Mouse (Mus musculus) midbrain, embryonic 15.5 days (tissue): ENCODE results near the gene Ccar1. TPM values are rescaled to one million over a fixed set of nuclear protein-coding genes. Genes with fewer than 3 reads are reported as not detected.

Experiments used
- ATAC-seq: fragments of 200-750 bp; cut with Nextera tagmentation; replicated peaks from 2 replicates; pipeline ENCODE4 v1.8.0; 2017; ENCODE audit warnings: moderate TSS enrichment
- H3K27ac ChIP-seq: fragments of 300-500 bp; sonication (generic); 2 replicates; pipeline ENCODE4 v1.5.1; 2015; ENCODE audit warnings: mild to moderate bottlenecking, inconsistent platforms
- H3K27me3 ChIP-seq: fragments of 300-500 bp; sonication (generic); replicated peaks from 2 replicates; pipeline ENCODE4 v1.6.1; 2015; ENCODE audit warnings: inconsistent platforms
- H3K36me3 ChIP-seq: fragments of 300-500 bp; sonication (generic); replicated peaks from 2 replicates; pipeline ENCODE4 v1.6.1; 2015; ENCODE audit warnings: inconsistent platforms
- H3K4me1 ChIP-seq: fragments of 300-500 bp; sonication (generic); 2 replicates; pipeline ENCODE4 v1.6.1; 2015; ENCODE audit warnings: inconsistent platforms
- H3K4me2 ChIP-seq: fragments of 300-500 bp; sonication (generic); 2 replicates; pipeline ENCODE4 v1.6.1; 2015; ENCODE audit warnings: inconsistent platforms, mild to moderate bottlenecking, moderate library complexity
- H3K4me3 ChIP-seq: fragments of 300-500 bp; sonication (generic); 2 replicates; pipeline ENCODE4 v1.5.1; 2015; ENCODE audit warnings: mild to moderate bottlenecking, inconsistent platforms
- H3K9ac ChIP-seq: fragments of 300-500 bp; sonication (generic); 2 replicates; pipeline ENCODE4 v1.6.1; 2015; ENCODE audit warnings: mild to moderate bottlenecking, inconsistent platforms
- H3K9me3 ChIP-seq: fragments of 300-500 bp; sonication (generic); 2 replicates; pipeline ENCODE4 v1.6.1; 2016; ENCODE audit warnings: inconsistent platforms
- WGBS: fragments of 180-500 bp; shearing (Covaris S2); methylation state at CpG from one replicate; pipeline ENCODE4 v1.1.7; 2015; ENCODE audit warnings: mixed read lengths; 5-methylcytosine and 5-hydroxymethylcytosine counted together
- polyA plus RNA-seq: library from polyadenylated mRNA; unstranded; fragments of >200 nt; fragmentation: Nextera tagmentation; extraction: Ambion mirVana; gene quantifications from 2 replicates; pipeline ENCODE4 v1.2.1, GENCODE M21; 2015

Ccar1 gene
- polyA plus RNA-seq, result 103 and 113 TPM in 2 replicates

GRCm38 (mm10) chr10:62792177-62793090 lies at the start of gene Ccar1:
TSS of gene Ccar1 (minus strand) at chr10:62792286.
- H3K27me3 ChIP-seq, result no peaks in the 10 kb centered on the region
- peak; percentile 99 for ATAC-seq
- H3K4me1 ChIP-seq, result peaks cover 27% of the 10 kb centered on the region
- H3K36me3 ChIP-seq, result peaks cover 26% of the 10 kb centered on the region
- peak within 1 kb of the TSS; percentile 92 for H3K27ac ChIP-seq
- no peaks in the 10 kb centered on the region for H3K9me3 ChIP-seq
- peak within 1 kb of the TSS; percentile 96 for H3K9ac ChIP-seq
- 3% methylated on average over 54 of the region's 55 CpGs for WGBS
- H3K4me3 ChIP-seq, result peak within 1 kb of the TSS; percentile 98
- H3K4me2 ChIP-seq, result peak within 1 kb of the TSS; percentile 63

- 92% methylated on average over 7 of the region's 7 CpGs for WGBS
- H3K27me3 ChIP-seq, result no peaks in the 10 kb centered on the region
- peaks cover 16% of the 10 kb centered on the region for H3K36me3 ChIP-seq
- no peak for ATAC-seq
- no peak overlapping the region for H3K9ac ChIP-seq
- no peaks in the 10 kb centered on the region for H3K9me3 ChIP-seq
- no peak overlapping the region for H3K4me2 ChIP-seq
- no peak overlapping the region for H3K27ac ChIP-seq
- no peaks in the 10 kb centered on the region for H3K4me1 ChIP-seq
- H3K4me3 ChIP-seq, result no peak overlapping the region
These were observed 48.6 kb upstream of the Ccar1 start for GRCm38 (mm10) chr10:62840687-62841086.

GRCm38 (mm10) chr10:62837987-62838386 lies 45.9 kb upstream of the Ccar1 start:
- H3K4me3 ChIP-seq, result no peak overlapping the region
- H3K36me3 ChIP-seq, result peaks cover 16% of the 10 kb centered on the region
- no peak for ATAC-seq
- no peak overlapping the region for H3K27ac ChIP-seq
- H3K4me2 ChIP-seq, result no peak overlapping the region
- WGBS, result 95% methylated on average over 5 of the region's 5 CpGs
- H3K4me1 ChIP-seq, result no peaks in the 10 kb centered on the region
- no peaks in the 10 kb centered on the region for H3K27me3 ChIP-seq
- no peaks in the 10 kb centered on the region for H3K9me3 ChIP-seq
- no peak overlapping the region for H3K9ac ChIP-seq

GRCm38 (mm10) chr10:62832783-62833182 lies 40.7 kb upstream of the Ccar1 start:
- Histone ChIP-seq H3K36me3 (peaks cover 7% of the 10 kb centered on the region), H3K4me2 (no peak overlapping the region), H3K9ac (no peak overlapping the region), H3K27ac (no peak overlapping the region), H3K27me3 (no peaks in the 10 kb centered on the region), H3K9me3 (no peaks in the 10 kb centered on the region), H3K4me1 (no peaks in the 10 kb centered on the region), H3K4me3 (no peak overlapping the region)
- no peak for ATAC-seq
- 85% methylated on average over 9 of the region's 9 CpGs for WGBS

- Histone ChIP-seq H3K27me3 (no peaks in the 10 kb centered on the region), H3K4me3 (no peak overlapping the region), H3K4me1 (no peaks in the 10 kb centered on the region), H3K9me3 (no peaks in the 10 kb centered on the region), H3K36me3 (peaks cover 12% of the 10 kb centered on the region), H3K4me2 (no peak overlapping the region), H3K9ac (no peak overlapping the region), H3K27ac (no peak overlapping the region)
- WGBS, result 95% methylated on average over 2 of the region's 2 CpGs
- ATAC-seq, result no peak
These were observed 39.5 kb upstream of the Ccar1 start for GRCm38 (mm10) chr10:62831546-62831945.

GRCm38 (mm10) chr10:62824474-62824873 lies 32.4 kb upstream of the Ccar1 start:
- no peak for ATAC-seq
- Histone ChIP-seq H3K4me3 (no peak overlapping the region), H3K4me1 (no peaks in the 10 kb centered on the region), H3K27me3 (no peaks in the 10 kb centered on the region), H3K27ac (no peak overlapping the region), H3K36me3 (peaks cover 22% of the 10 kb centered on the region; the same call in 1 of the 2 replicates), H3K4me2 (no peak overlapping the region), H3K9me3 (no peaks in the 10 kb centered on the region), H3K9ac (no peak overlapping the region)
- WGBS, result 92% methylated on average over 8 of the region's 8 CpGs

- 86% methylated on average over 4 of the region's 4 CpGs for WGBS
These were observed 31.3 kb upstream of the Ccar1 start for GRCm38 (mm10) chr10:62823431-62823830.

GRCm38 (mm10) chr10:62810010-62810409 lies 17.9 kb upstream of the Ccar1 start:
- H3K27me3 ChIP-seq, result no peaks in the 10 kb centered on the region
- H3K9ac ChIP-seq, result no peak overlapping the region
- WGBS, result 80% methylated on average over 4 of the region's 4 CpGs
- H3K4me2 ChIP-seq, result no peak overlapping the region
- H3K9me3 ChIP-seq, result no peaks in the 10 kb centered on the region
- H3K36me3 ChIP-seq, result peaks cover 32% of the 10 kb centered on the region; the same call in 1 of the 2 replicates
- H3K4me1 ChIP-seq, result no peaks in the 10 kb centered on the region
- H3K4me3 ChIP-seq, result no peak overlapping the region
- ATAC-seq, result no peak
- H3K27ac ChIP-seq, result no peak overlapping the region

More at GRCm38 (mm10) chr10:62823431-62823830, 31.3 kb upstream of the Ccar1 start:
- Histone ChIP-seq H3K4me3 (no peak overlapping the region), H3K9me3 (no peaks in the 10 kb centered on the region), H3K27me3 (no peaks in the 10 kb centered on the region), H3K4me2 (no peak overlapping the region), H3K4me1 (no peaks in the 10 kb centered on the region), H3K27ac (no peak overlapping the region), H3K9ac (no peak overlapping the region), H3K36me3 (peaks cover 29% of the 10 kb centered on the region; the same call in 1 of the 2 replicates)
- ATAC-seq, result no peak

- Histone ChIP-seq H3K4me2 (no peak overlapping the region), H3K27me3 (no peaks in the 10 kb centered on the region), H3K9ac (no peak overlapping the region), H3K27ac (no peak overlapping the region), H3K9me3 (no peaks in the 10 kb centered on the region), H3K4me1 (no peaks in the 10 kb centered on the region), H3K4me3 (no peak overlapping the region), H3K36me3 (peaks cover 20% of the 10 kb centered on the region; the same call in 1 of the 2 replicates)
- 92% methylated on average over 2 of the region's 2 CpGs for WGBS
- ATAC-seq, result no peak
These were observed 16.7 kb upstream of the Ccar1 start for GRCm38 (mm10) chr10:62808766-62809165.

- ATAC-seq, result no peak
- Histone ChIP-seq H3K27ac (no peak overlapping the region), H3K27me3 (no peaks in the 10 kb centered on the region), H3K9me3 (no peaks in the 10 kb centered on the region), H3K4me2 (no peak overlapping the region), H3K4me1 (no peaks in the 10 kb centered on the region), H3K36me3 (peaks cover 20% of the 10 kb centered on the region; the same call in 1 of the 2 replicates), H3K9ac (no peak overlapping the region), H3K4me3 (no peak overlapping the region)
- WGBS, result 93% methylated on average over 7 of the region's 7 CpGs
These were observed 16.2 kb upstream of the Ccar1 start for GRCm38 (mm10) chr10:62808316-62808715.

GRCm38 (mm10) chr10:62804106-62804505 lies 12.0 kb upstream of the Ccar1 start:
- Histone ChIP-seq H3K4me3 (no peak overlapping the region), H3K9me3 (no peaks in the 10 kb centered on the region), H3K9ac (no peak overlapping the region), H3K4me2 (no peak overlapping the region), H3K27me3 (no peaks in the 10 kb centered on the region), H3K36me3 (0 out of 2 replicates have a peak, but pooled peaks cover 2% of the 10 kb centered on the region), H3K27ac (no peak overlapping the region), H3K4me1 (no peaks in the 10 kb centered on the region)
- 81% methylated on average over 2 of the region's 2 CpGs for WGBS
- no peak for ATAC-seq

- no peaks in the 10 kb centered on the region for H3K9me3 ChIP-seq
- no peak overlapping the region for H3K4me2 ChIP-seq
- 0 out of 2 replicates have a peak, but pooled peaks cover 2% of the 10 kb centered on the region for H3K36me3 ChIP-seq
- no peak overlapping the region for H3K9ac ChIP-seq
- WGBS, result 95% methylated on average over 2 of the region's 2 CpGs
- H3K27me3 ChIP-seq, result no peaks in the 10 kb centered on the region
- H3K27ac ChIP-seq, result no peak overlapping the region
- no peak for ATAC-seq
- H3K4me1 ChIP-seq, result no peaks in the 10 kb centered on the region
- H3K4me3 ChIP-seq, result no peak overlapping the region
These were observed 11.2 kb upstream of the Ccar1 start for GRCm38 (mm10) chr10:62803296-62803695.
